Mouse (Mus musculus) liver, postnatal 0 days (tissue): ENCODE data around the gene Matk. TPM values are rescaled to one million over a fixed set of nuclear protein-coding genes. Genes with fewer than 3 reads are reported as not detected.

Experiments used
- ATAC-seq: fragments of 200-750 bp; cut with Nextera tagmentation; 2 replicates; pipeline ENCODE4 v1.8.0; 2017; ENCODE audit warnings: mild to moderate bottlenecking, moderate library complexity
- DNase-seq: peaks from one replicate; pipeline ENCODE4 v3.0.0-alpha.2; 2016
- H3K27ac ChIP-seq: fragments of 300-500 bp; sonication (generic); 2 replicates; pipeline ENCODE4 v1.5.1; 2014; ENCODE audit warnings: antibody characterized with exemption, moderate library complexity, mild to moderate bottlenecking, low read depth
- H3K27me3 ChIP-seq: fragments of 300-500 bp; sonication (generic); 2 replicates; pipeline ENCODE4 v1.6.1; 2014; ENCODE audit warnings: low read length, control low read depth, mixed read lengths; ENCODE audit not compliant: insufficient read depth
- H3K36me3 ChIP-seq: fragments of 300-500 bp; sonication (generic); replicated peaks from 2 replicates; pipeline ENCODE4 v1.6.1; 2014; ENCODE audit warnings: mild to moderate bottlenecking, control low read depth, low read length, moderate library complexity, mixed read lengths; ENCODE audit not compliant: insufficient read depth
- H3K4me1 ChIP-seq: fragments of 300-500 bp; sonication (generic); 2 replicates; pipeline ENCODE4 v1.6.1; 2014; ENCODE audit warnings: antibody characterized with exemption, mild to moderate bottlenecking, control low read depth; ENCODE audit not compliant: insufficient read depth
- H3K4me2 ChIP-seq: fragments of 300-500 bp; sonication (generic); 2 replicates; pipeline ENCODE4 v1.6.1; 2014; ENCODE audit warnings: low read depth, mild to moderate bottlenecking, low read length, moderate library complexity, mixed read lengths
- H3K4me3 ChIP-seq: fragments of 300-500 bp; sonication (generic); 2 replicates; pipeline ENCODE4 v1.5.1; 2014; ENCODE audit warnings: low read depth, low read length
- H3K9ac ChIP-seq: fragments of 300-500 bp; sonication (generic); replicated peaks from 2 replicates; pipeline ENCODE4 v1.6.1; 2014; ENCODE audit warnings: mild to moderate bottlenecking, moderate library complexity
- H3K9me3 ChIP-seq: fragments of 300-500 bp; sonication (generic); 2 replicates; pipeline ENCODE4 v1.6.1; 2016; ENCODE audit warnings: mild to moderate bottlenecking, control low read depth, low read length, mixed read lengths
- CTCF ChIP-seq: sonication (generic); IDR thresholded peaks from 2 replicates; pipeline ENCODE4 v1.5.1; 2016; ENCODE audit warnings: antibody characterized with exemption, low read depth
- EP300 ChIP-seq: IDR thresholded peaks from 2 replicates; pipeline ENCODE4 v1.6.1; 2016; ENCODE audit warnings: antibody characterized with exemption, low read depth, mild to moderate bottlenecking
- WGBS: fragments of 180-500 bp; shearing (Covaris S2); extraction: QIAGEN DNeasy Blood & Tissue Kit; methylation state at CpG from one replicate; pipeline ENCODE4 v1.1.7; 2014; ENCODE audit not compliant: insufficient replicate concordance; 5-methylcytosine and 5-hydroxymethylcytosine counted together
- microRNA-seq: library from miRNA; unstranded; fragments of <30 nt; microRNA quantifications from one replicate; pipeline ENCODE4, GENCODE M21; 2016
- polyA plus RNA-seq: library from polyadenylated mRNA; unstranded; fragments of >200 nt; fragmentation: Nextera tagmentation; extraction: Ambion mirVana; gene quantifications from 2 replicates; pipeline ENCODE4 v1.2.1, GENCODE M21; 2015

The Matk gene
- polyA plus RNA-seq, 1 experiment from 2014 or later = 1.7 TPM

DNA sequence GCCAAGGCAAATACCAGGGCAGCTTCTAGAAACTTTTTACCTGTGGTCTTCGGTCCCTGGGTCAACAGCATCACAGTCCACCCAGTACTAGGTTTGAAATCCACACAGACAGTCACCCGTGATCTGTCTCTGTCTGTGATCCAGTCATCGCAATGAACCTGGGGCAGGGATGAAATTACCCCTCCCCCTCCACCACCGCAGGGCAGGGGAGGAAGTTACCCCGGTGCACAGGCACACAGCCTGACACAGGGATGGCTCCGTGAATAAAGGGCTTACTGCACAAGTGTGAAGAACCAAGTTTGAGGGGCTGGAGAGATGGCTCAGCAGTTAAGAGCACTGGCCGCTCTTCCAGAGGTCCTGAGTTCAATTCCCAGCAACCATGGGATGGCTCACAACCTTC lies 51.0 kb downstream of the Matk start:
- Histone ChIP-seq H3K4me1 (peaks cover 60% of the 10 kb centered on the region), H3K9ac (no peak overlapping the region), H3K36me3 (peaks cover 25% of the 10 kb centered on the region), H3K4me3 (no peak overlapping the region), H3K4me2 (no peak overlapping the region), H3K9me3 (no peaks in the 10 kb centered on the region), H3K27ac (no peak overlapping the region; the same call in 1 of the 2 replicates), H3K27me3 (no peaks in the 10 kb centered on the region)
- DNase-seq = no peak
- WGBS = 30% methylated on average over 7 of the region's 7 CpGs
- TF ChIP-seq EP300 (no peak), CTCF (no peak)
- ATAC-seq = no peak

DNA sequence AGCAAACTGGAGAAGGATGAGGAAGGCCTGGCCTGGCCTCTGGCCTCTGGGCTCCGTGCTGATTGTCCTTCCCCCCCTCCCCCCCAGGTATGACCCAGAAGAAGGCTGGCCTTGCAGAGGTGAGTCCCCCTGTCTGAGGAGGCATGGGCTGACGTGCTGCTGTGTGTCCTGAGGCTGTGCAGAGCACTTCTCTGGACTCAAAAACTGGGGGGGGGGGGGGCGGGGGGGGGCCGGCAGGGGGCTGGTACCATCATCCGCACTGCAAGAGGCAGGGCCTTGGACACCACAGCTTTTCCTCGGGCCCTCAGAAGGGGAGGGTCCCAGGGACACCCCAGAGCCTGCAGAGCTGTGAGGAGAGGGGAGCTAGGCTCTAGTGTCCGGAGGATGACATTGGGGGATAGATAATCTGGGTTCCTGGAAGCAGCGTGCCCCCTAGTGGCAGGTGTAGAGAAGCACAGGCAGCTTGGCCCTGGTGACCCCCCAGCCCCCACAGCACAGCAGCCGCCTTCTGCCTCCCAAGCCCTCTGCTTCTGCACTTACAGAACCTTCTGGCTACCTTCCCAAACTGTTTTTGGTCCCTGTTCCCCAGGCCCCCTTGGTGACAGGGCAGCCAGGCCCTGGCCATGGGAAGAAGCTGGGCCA lies 52.0 kb downstream of the Matk start:
- peak; percentile 82 for DNase-seq

DNA sequence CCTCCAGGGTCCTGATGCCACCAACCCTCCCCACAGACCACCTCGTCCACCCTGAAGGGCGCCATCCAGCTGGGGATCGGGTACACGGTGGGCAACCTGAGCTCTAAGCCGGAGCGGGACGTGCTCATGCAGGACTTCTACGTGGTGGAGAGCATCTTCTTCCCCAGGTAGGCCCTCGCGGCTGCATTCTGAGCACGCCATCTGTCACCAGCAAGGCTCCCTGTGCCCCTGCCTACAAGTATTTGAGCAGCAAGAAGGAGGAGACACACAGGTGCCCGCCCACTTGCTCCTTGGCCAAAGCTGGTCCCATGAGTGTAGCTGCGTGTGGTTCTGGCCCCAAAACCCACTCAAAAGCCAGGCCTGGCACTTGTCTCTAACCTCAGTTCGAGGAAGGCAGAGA lies 52.9 kb downstream of the Matk start:
- DNase-seq = no peak
- no peak overlapping the region for H3K4me2 ChIP-seq
- peaks cover 39% of the 10 kb centered on the region for H3K36me3 ChIP-seq
- no peaks in the 10 kb centered on the region for H3K9me3 ChIP-seq
- H3K27me3 ChIP-seq = no peaks in the 10 kb centered on the region
- 92% methylated on average over 14 of the region's 14 CpGs for WGBS
- ATAC-seq = no peak
- peaks cover 42% of the 10 kb centered on the region for H3K4me1 ChIP-seq
- no peak overlapping the region for H3K9ac ChIP-seq
- H3K4me3 ChIP-seq = no peak overlapping the region
- H3K27ac ChIP-seq = no peak overlapping the region
- TF ChIP-seq EP300 (no peak), CTCF (no peak)

More for the DNA sequence above, 52.0 kb downstream of the Matk start:
- WGBS = 26% methylated on average over 7 of the region's 9 CpGs
- TF ChIP-seq CTCF = peak; percentile 97
- TF ChIP-seq EP300 = no peak
- Histone ChIP-seq H3K4me2 (no peak overlapping the region), H3K36me3 (peaks cover 34% of the 10 kb centered on the region), H3K9ac (no peak overlapping the region), H3K4me3 (no peak overlapping the region), H3K9me3 (no peaks in the 10 kb centered on the region), H3K27ac (no peak overlapping the region), H3K27me3 (no peaks in the 10 kb centered on the region), H3K4me1 (peaks cover 51% of the 10 kb centered on the region)
- peak; percentile 47 for ATAC-seq

DNA sequence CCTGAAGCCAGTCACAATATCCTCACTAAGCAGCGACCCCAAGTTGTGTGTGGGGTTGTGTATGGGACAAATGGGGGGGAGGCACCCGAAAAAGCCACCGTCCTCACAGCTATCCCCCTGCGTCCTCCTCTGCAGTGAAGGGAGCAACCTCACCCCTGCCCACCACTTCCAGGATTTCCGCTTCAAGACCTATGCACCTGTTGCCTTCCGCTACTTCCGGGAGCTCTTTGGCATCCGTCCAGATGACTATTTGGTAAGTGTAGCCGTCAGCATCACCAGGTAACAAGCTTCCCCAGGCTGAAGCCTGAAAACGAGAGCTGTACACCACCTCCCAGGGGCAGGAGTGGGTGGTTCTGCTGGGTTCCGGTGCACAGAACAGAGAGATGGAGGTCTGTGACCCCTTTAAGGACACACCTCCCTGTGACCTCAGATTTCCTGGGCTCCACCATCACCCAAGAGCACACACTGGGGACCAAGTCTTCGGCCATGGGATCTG lies 53.5 kb downstream of the Matk start:
- Histone ChIP-seq H3K9ac (no peak overlapping the region), H3K4me3 (no peak overlapping the region), H3K27ac (no peak overlapping the region), H3K9me3 (no peaks in the 10 kb centered on the region), H3K4me1 (peaks cover 36% of the 10 kb centered on the region), H3K27me3 (no peaks in the 10 kb centered on the region), H3K4me2 (no peak overlapping the region), H3K36me3 (peaks cover 45% of the 10 kb centered on the region)
- DNase-seq (no peak), ATAC-seq (no peak)
- WGBS = 83% methylated on average over 12 of the region's 12 CpGs
- TF ChIP-seq CTCF = no peak
- TF ChIP-seq EP300 = no peak

DNA sequence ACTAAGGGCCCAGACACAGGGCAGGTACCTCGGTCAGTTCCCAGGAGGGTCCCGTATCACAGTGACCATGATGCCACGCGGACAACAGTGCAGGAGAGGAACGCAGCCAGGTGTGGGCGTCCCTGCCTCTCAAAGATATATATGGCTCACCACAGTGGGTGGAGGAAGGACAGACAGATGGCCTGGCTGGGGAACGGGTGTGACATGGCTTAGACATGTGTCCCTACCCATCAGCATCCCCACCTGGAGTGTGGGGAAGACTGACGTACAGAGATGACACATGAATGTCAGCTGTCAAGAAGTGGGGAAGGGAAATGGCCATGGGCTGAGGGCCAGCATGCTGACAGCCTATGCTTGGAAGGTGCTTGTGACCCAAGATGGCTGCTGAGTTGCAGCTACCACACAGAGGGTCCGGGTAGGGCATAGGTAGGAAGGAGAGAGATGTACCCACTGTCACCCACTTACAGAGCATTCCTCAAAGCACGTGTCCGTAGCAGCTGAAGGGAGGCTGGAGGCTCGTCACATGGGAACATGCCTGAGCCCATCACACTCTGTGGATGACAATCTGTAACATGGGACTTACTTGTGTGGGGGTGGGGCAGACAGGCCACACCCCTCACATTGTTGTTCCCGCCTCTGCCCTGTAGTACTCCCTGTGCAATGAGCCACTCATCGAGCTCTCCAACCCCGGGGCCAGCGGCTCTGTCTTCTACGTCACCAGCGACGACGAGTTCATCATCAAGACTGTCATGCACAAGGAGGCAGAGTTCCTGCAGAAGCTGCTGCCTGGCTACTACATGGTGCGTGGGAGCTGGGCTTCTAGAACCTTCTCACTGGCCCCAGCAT lies 54.3 kb downstream of the Matk start:
- Histone ChIP-seq H3K4me3 (no peak overlapping the region), H3K9ac (no peak overlapping the region), H3K9me3 (no peaks in the 10 kb centered on the region), H3K4me2 (no peak overlapping the region), H3K27ac (no peak overlapping the region), H3K36me3 (peaks cover 51% of the 10 kb centered on the region), H3K4me1 (peaks cover 28% of the 10 kb centered on the region), H3K27me3 (no peaks in the 10 kb centered on the region)
- no peak for DNase-seq
- 89% methylated on average over 21 of the region's 21 CpGs for WGBS
- ATAC-seq = no peak
- TF ChIP-seq CTCF = no peak
- no peak for TF ChIP-seq EP300

DNA sequence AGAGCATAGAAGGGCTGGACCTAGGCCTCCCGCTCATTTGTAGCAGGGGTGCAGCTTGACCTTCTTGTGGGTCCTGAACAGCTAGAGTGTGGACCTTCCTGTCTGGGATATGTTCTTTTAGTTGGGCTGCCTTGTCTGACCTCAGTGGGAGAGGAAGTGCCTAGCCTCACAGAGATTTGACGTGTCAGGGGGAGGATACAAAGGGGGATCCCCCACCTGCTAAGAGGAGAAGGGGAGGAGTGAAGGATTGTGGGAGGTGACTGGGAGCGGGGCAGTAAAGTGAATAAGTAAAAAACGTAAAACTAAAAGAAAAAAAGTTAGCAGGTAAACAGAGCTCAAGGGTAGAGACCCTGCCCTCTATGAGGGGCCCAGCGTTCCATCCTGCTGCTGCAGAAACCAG lies 56.8 kb downstream of the Matk start:
- H3K27me3 ChIP-seq = no peaks in the 10 kb centered on the region
- DNase-seq = no peak
- TF ChIP-seq EP300 (no peak), CTCF (no peak)
- H3K4me2 ChIP-seq = no peak overlapping the region
- H3K9ac ChIP-seq = no peak overlapping the region
- WGBS = 76% methylated on average over 5 of the region's 5 CpGs
- H3K27ac ChIP-seq = no peak overlapping the region
- H3K4me3 ChIP-seq = no peak overlapping the region
- ATAC-seq = no peak
- H3K4me1 ChIP-seq = peaks cover 2% of the 10 kb centered on the region
- H3K36me3 ChIP-seq = peaks cover 64% of the 10 kb centered on the region
- no peaks in the 10 kb centered on the region for H3K9me3 ChIP-seq

Small RNA genes within 50 kb of the gene (microRNA-seq; reads per million reads assigned to microRNA genes)
- 11.8 reads per million, percentile 21 among the genes with 10 or more reads in this experiment for gene Mir3057

Other genes starting within 250 kb of the Matk start
- gene Gng7, start 238.0 kb upstream of the Matk start, polyA plus RNA-seq = 1.3 TPM in 2 replicates
- gene Diras1, start 227.3 kb upstream of the Matk start, polyA plus RNA-seq = not detected in 2 replicates
- 4.6 and 4.7 TPM in 2 replicates for gene Slc39a3, start 215.5 kb upstream of the Matk start, polyA plus RNA-seq
- gene Sgta, start 192.8 kb upstream of the Matk start, polyA plus RNA-seq = 50.2 and 50.6 TPM in 2 replicates
- 7.4 and 8.1 TPM in 2 replicates for gene Thop1, start 182.9 kb upstream of the Matk start, polyA plus RNA-seq
- 181 and 183 TPM in 2 replicates for gene Creb3l3, start 154.1 kb upstream of the Matk start, polyA plus RNA-seq
- 93.2 and 93.9 TPM in 2 replicates for gene Map2k2, start 147.0 kb upstream of the Matk start, polyA plus RNA-seq
- 29.7 and 33.8 TPM in 2 replicates for gene Zbtb7a, start 117.7 kb upstream of the Matk start, polyA plus RNA-seq
- 14.6 and 16.1 TPM in 2 replicates for gene Pias4, start 85.0 kb upstream of the Matk start, polyA plus RNA-seq
- 310 and 313 TPM in 2 replicates for gene Eef2, start 76.3 kb upstream of the Matk start, polyA plus RNA-seq
- gene Dapk3, start 69.9 kb upstream of the Matk start, polyA plus RNA-seq = 15.3 and 17.2 TPM in 2 replicates
- gene 4930442H23Rik, start 69.1 kb upstream of the Matk start, polyA plus RNA-seq = not detected in 2 replicates
- gene Nmrk2, start 50.9 kb upstream of the Matk start, polyA plus RNA-seq = not detected in 2 replicates
- gene Atcay, start 22.1 kb upstream of the Matk start, polyA plus RNA-seq = not detected in 2 replicates
- 0.09 and 0.61 TPM in 2 replicates for gene Zfr2, start 19.8 kb upstream of the Matk start, polyA plus RNA-seq
- 110 and 112 TPM in 2 replicates for gene Mrpl54, start 14.0 kb downstream of the Matk start, polyA plus RNA-seq
- gene Apba3, start 14.0 kb downstream of the Matk start, polyA plus RNA-seq = 21.1 and 23.2 TPM in 2 replicates
- gene Tjp3, start 38.6 kb downstream of the Matk start, polyA plus RNA-seq = 1.7 and 1.8 TPM in 2 replicates
- 8.8 and 9.7 TPM in 2 replicates for gene Pip5k1c, start 40.0 kb downstream of the Matk start, polyA plus RNA-seq
- 12.4 and 12.9 TPM in 2 replicates for gene Cactin, start 68.2 kb downstream of the Matk start, polyA plus RNA-seq
- gene Tbxa2r, start 75.8 kb downstream of the Matk start, polyA plus RNA-seq = 5.2 and 5.4 TPM in 2 replicates
- 0.02 and 0.08 TPM in 2 replicates for gene Gipc3, start 90.3 kb downstream of the Matk start, polyA plus RNA-seq
- gene Hmg20b, start 97.5 kb downstream of the Matk start, polyA plus RNA-seq = 26.4 and 27.1 TPM in 2 replicates
- gene Mfsd12, start 104.6 kb downstream of the Matk start, polyA plus RNA-seq = 6.8 and 7.9 TPM in 2 replicates
- gene 4930404N11Rik, start 112.9 kb downstream of the Matk start, polyA plus RNA-seq = 0.71 and 0.94 TPM in 2 replicates
- 69.7 and 74.6 TPM in 2 replicates for gene Fzr1, start 125.6 kb downstream of the Matk start, polyA plus RNA-seq
- gene Dohh, start 131.5 kb downstream of the Matk start, polyA plus RNA-seq = 39.3 and 42.1 TPM in 2 replicates
- gene Gm48551, start 131.5 kb downstream of the Matk start, polyA plus RNA-seq = 0.40 and 0.70 TPM in 2 replicates
- not detected in 2 replicates for gene Gm48552, start 136.1 kb downstream of the Matk start, polyA plus RNA-seq
- 1.7 and 2.0 TPM in 2 replicates for gene Smim24, start 140.1 kb downstream of the Matk start, polyA plus RNA-seq
- 19.6 and 21.1 TPM in 2 replicates for gene Nfic, start 202.7 kb downstream of the Matk start, polyA plus RNA-seq
- gene Celf5, start 229.8 kb downstream of the Matk start, polyA plus RNA-seq = not detected in 2 replicates
- gene Ncln, start 243.5 kb downstream of the Matk start, polyA plus RNA-seq = 29.2 and 30.6 TPM in 2 replicates
- 6.3 and 7.4 TPM in 2 replicates for gene S1pr4, start 247.2 kb downstream of the Matk start, polyA plus RNA-seq